Mouse (Mus musculus) embryonic facial prominence, embryonic 11.5 days (tissue): ENCODE data around the gene Nbea. TPM values are rescaled to one million over a fixed set of nuclear protein-coding genes. Genes with fewer than 3 reads are reported as not detected.
A peak's percentile ranks its signal among the peaks of the same experiment; 100 is the strongest.

Source experiments
- ATAC-seq: fragments of 200-750 bp; cut with Nextera tagmentation; replicated peaks from 2 replicates; pipeline ENCODE4 v1.8.0; 2017; ENCODE audit warnings: low read depth; ENCODE audit not compliant: insufficient number of reproducible peaks, low FRiP score, low TSS enrichment
- DNase-seq: peaks from one replicate; pipeline ENCODE4 v3.0.0-alpha.2; 2015; ENCODE audit warnings: low spot score
- H3K27ac ChIP-seq: fragments of 300-500 bp; sonication (generic); replicated peaks from 2 replicates; pipeline ENCODE4 v1.5.1; 2014; ENCODE audit warnings: mild to moderate bottlenecking, low read depth, low read length, control low read depth
- H3K27me3 ChIP-seq: fragments of 300-500 bp; sonication (generic); 2 replicates; pipeline ENCODE4 v1.6.1; 2014; ENCODE audit warnings: mild to moderate bottlenecking, low read length, moderate library complexity, mixed read lengths; ENCODE audit not compliant: control insufficient read depth, insufficient read depth
- H3K36me3 ChIP-seq: fragments of 300-500 bp; sonication (generic); replicated peaks from 2 replicates; pipeline ENCODE4 v1.6.1; 2014; ENCODE audit warnings: low read depth, mild to moderate bottlenecking, low read length, moderate library complexity, mixed read lengths; ENCODE audit not compliant: control insufficient read depth, insufficient read depth
- H3K4me1 ChIP-seq: fragments of 300-500 bp; sonication (generic); 2 replicates; pipeline ENCODE4 v1.6.1; 2014; ENCODE audit warnings: low read length, mixed read lengths; ENCODE audit not compliant: control insufficient read depth, insufficient read depth
- H3K4me2 ChIP-seq: fragments of 300-500 bp; sonication (generic); 2 replicates; pipeline ENCODE4 v1.6.1; 2014; ENCODE audit warnings: low read depth, mild to moderate bottlenecking, control low read depth, low read length, moderate library complexity
- H3K4me3 ChIP-seq: fragments of 300-500 bp; sonication (generic); 2 replicates; pipeline ENCODE4 v1.5.1; 2014; ENCODE audit warnings: low read depth, low read length, control low read depth
- H3K9ac ChIP-seq: fragments of 300-500 bp; sonication (generic); replicated peaks from 2 replicates; pipeline ENCODE4 v1.6.1; 2014; ENCODE audit warnings: mild to moderate bottlenecking, control low read depth, low read length
- H3K9me3 ChIP-seq: fragments of 300-500 bp; sonication (generic); replicated peaks from 2 replicates; pipeline ENCODE4 v1.6.1; 2016; ENCODE audit warnings: mild to moderate bottlenecking, low read length, inconsistent platforms, mixed read lengths; ENCODE audit not compliant: control insufficient read depth
- WGBS: fragments of 180-500 bp; shearing (Covaris S2); extraction: QIAGEN DNeasy Blood & Tissue Kit; methylation state at CpG from one replicate; pipeline ENCODE4 v1.1.7; 2014; 5-methylcytosine and 5-hydroxymethylcytosine counted together
- polyA plus RNA-seq: library from polyadenylated mRNA; unstranded; fragments of >200 nt; fragmentation: Nextera tagmentation; extraction: Ambion mirVana; gene quantifications from 2 replicates; pipeline ENCODE4 v1.2.1, GENCODE M21; 2014

The Nbea gene
- polyA plus RNA-seq, 1 experiment from 2014 or later, result 22.6 TPM

DNA sequence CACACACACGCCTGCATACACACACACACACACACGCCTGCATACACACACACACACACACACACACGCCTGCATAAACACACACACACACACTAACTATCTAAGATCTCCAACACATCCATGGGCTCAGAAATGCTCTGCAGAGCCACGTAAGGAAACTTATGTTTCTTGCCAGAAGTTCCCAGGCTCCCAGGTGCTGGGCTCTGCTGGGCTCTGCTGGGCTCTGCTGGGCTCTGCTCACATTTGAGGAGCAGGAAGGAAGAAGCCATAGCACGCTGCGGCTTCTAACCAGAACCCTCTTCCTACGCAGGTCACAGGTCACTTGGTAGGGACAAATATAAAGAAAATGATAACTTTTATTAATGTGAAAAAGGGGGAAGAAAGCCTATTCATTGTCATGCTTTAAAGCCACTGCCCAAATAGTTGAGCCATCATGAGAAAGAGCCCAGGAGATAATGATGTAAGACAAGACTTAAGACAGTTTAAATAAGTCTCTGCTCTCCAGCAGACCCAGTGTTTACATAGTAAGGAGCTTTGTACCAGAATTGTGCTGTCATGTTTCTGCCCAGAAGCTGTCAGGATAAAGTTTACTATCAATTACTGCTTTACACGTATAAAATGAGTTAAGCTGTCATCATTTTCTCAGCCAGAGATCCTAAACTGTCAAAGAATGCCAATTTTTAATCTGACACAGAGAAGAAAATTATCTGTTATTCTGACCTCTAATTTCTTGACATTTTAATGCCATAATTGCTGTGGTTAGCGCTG, 521.6 kb downstream of the Nbea start:
- no peak overlapping the region for H3K4me3 ChIP-seq

DNA sequence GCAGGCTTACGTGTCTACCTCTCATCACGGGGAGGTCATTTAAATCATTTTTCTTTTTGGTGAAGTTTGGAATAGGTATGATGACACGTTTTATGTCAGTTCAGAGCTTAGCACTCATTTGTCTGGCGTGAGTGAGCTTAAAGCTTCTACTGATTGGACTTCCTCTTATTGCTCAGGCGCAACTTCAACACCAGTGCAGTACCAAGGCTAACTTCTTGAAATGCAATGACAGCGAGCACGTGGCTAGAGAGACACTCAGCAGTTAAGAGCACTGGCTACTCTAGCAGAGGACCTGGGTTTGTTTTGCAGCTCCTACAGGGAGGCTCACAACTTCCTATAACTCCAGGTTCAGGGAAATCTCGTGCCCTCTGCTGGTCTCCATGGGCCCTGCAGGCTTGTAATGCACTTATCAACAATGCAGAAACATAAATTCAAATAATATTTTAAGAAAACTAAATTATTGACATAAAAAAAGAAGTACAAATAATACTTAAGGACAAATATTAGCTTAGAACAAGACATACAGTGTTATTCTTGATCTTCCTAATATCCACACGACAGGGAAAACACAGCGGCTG, 523.2 kb downstream of the Nbea start:
- no peak overlapping the region for H3K27ac ChIP-seq
- H3K9me3 ChIP-seq, result no peaks in the 10 kb centered on the region
- no peak overlapping the region for H3K9ac ChIP-seq
- WGBS, result 90% methylated on average over 10 of the region's 10 CpGs
- H3K4me3 ChIP-seq, result no peak overlapping the region
- no peaks in the 10 kb centered on the region for H3K4me1 ChIP-seq
- H3K4me2 ChIP-seq, result no peak overlapping the region
- DNase-seq (no peak), ATAC-seq (no peak)
- H3K36me3 ChIP-seq, result no peaks in the 10 kb centered on the region
- no peaks in the 10 kb centered on the region for H3K27me3 ChIP-seq

More for the DNA sequence above, 521.6 kb downstream of the Nbea start:
- Histone ChIP-seq H3K4me2 (no peak overlapping the region), H3K36me3 (no peaks in the 10 kb centered on the region), H3K27me3 (no peaks in the 10 kb centered on the region), H3K9ac (no peak overlapping the region), H3K4me1 (no peaks in the 10 kb centered on the region), H3K27ac (no peak overlapping the region), H3K9me3 (no peaks in the 10 kb centered on the region)
- 59% methylated on average over 9 of the region's 9 CpGs for WGBS
- peak; percentile 55 for DNase-seq
- no peak for ATAC-seq

DNA sequence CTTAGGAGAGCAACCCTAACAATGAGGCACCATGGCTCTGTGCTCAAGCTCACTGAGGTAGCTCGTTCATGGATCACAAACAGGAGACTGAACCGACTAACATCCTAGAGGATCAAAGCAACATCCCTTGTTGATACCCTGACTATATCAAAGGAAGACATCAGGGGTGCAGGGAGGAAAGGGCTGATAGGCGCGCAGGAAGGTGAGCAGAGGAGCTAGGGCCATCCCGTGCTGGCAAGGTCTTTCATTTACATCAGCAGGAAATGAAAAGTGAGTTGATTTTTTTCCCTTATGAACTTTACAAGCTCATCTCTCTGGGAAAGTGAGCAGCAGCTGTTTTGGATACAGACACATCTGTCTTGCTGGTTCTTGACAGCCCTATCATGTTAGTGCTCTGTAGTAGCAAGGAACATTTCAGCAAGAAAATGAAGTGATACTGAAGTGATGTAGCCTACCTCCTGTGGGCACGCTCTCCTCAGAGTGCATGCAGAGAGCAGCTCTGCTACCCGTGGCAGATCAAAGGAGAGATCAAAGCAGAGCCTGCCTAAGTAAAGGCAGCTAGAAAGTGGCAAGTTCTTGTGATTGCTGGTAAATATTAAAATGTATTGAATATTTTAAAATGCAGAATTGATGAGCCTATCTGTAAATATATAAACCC, 523.8 kb downstream of the Nbea start:
- WGBS, result 57% methylated on average over 7 of the region's 7 CpGs

DNA sequence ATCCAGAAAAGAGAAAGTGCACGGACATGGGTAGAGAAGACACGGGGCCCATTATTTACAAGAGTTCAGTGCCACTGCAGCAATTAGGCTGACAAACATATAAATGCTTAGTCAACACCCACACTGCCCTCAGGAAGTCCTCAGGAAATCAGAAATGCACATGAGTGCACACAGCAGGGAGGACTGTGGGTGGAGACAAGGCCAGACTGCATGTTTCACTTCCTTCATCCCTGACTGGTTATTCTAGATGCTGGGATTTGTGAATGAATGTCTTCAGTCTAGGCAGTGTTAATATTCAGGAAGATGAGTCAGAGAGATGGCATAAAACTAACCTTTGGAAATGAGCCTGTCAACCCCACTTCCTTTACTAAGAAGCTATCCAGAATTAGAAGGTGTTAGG, 531.2 kb downstream of the Nbea start:
- DNase-seq, result no peak
- no peak for ATAC-seq
- Histone ChIP-seq H3K9me3 (no peaks in the 10 kb centered on the region), H3K4me1 (no peaks in the 10 kb centered on the region), H3K9ac (no peak overlapping the region), H3K4me3 (no peak overlapping the region), H3K27me3 (no peaks in the 10 kb centered on the region), H3K27ac (no peak overlapping the region), H3K36me3 (no peaks in the 10 kb centered on the region), H3K4me2 (no peak overlapping the region)
- WGBS, result 74% methylated on average over 2 of the region's 2 CpGs

More for the DNA sequence above, 523.8 kb downstream of the Nbea start:
- H3K36me3 ChIP-seq, result no peaks in the 10 kb centered on the region
- no peaks in the 10 kb centered on the region for H3K4me1 ChIP-seq
- DNase-seq (peak; percentile 26), ATAC-seq (no peak)
- no peaks in the 10 kb centered on the region for H3K9me3 ChIP-seq
- H3K4me3 ChIP-seq, result no peak overlapping the region
- no peak overlapping the region for H3K9ac ChIP-seq
- H3K27me3 ChIP-seq, result no peaks in the 10 kb centered on the region
- H3K27ac ChIP-seq, result no peak overlapping the region
- H3K4me2 ChIP-seq, result no peak overlapping the region

DNA sequence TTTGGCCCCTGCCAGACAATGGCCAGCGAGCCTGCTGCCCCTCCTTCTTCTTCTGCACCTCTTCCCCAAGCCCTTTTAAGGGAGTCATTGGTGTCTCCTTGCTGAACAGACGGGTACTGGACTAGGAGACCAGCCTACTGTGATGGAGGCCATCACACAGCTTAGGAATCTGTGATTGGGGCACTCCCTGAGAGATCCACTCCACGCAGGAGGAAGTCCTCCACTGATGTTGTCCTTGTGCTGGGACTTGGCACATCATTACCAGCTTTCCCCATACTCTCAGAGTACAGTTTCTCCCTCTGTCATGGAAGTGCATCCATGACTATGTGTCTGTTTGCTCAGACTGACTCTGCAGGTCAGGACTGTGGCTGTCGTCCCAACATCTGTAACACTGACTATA, 531.6 kb downstream of the Nbea start:
- Histone ChIP-seq H3K4me3 (no peak overlapping the region), H3K27me3 (no peaks in the 10 kb centered on the region), H3K9me3 (no peaks in the 10 kb centered on the region), H3K36me3 (no peaks in the 10 kb centered on the region), H3K4me2 (no peak overlapping the region), H3K27ac (no peak overlapping the region), H3K4me1 (no peaks in the 10 kb centered on the region), H3K9ac (no peak overlapping the region)
- ATAC-seq, result no peak
- DNase-seq, result no peak
- 79% methylated on average over 4 of the region's 4 CpGs for WGBS

DNA sequence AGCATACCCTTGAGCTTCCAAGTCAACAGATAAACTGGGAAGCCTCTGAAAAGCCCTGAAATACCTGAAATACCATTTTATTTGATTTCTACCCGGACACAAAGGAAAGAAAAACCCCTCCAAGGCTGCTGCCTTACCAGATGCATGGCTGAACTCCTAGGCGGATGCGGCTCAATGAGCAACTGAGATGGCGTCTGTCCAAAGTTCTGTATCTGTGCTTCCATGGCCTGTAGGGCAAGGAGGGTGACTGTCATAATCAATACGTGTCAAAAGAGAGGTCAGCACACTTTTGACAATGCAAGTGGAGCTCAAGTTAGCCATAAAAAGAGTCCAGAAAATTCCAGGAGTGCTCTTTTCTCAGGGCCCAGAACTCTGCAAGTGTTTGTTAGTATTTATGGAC, 534.0 kb downstream of the Nbea start:
- Histone ChIP-seq H3K27ac (no peak overlapping the region), H3K36me3 (no peaks in the 10 kb centered on the region), H3K9ac (no peak overlapping the region), H3K4me3 (no peak overlapping the region), H3K27me3 (no peaks in the 10 kb centered on the region), H3K4me1 (no peaks in the 10 kb centered on the region), H3K4me2 (no peak overlapping the region), H3K9me3 (no peaks in the 10 kb centered on the region)
- ATAC-seq (no peak), DNase-seq (no peak)
- 77% methylated on average over 5 of the region's 5 CpGs for WGBS

DNA sequence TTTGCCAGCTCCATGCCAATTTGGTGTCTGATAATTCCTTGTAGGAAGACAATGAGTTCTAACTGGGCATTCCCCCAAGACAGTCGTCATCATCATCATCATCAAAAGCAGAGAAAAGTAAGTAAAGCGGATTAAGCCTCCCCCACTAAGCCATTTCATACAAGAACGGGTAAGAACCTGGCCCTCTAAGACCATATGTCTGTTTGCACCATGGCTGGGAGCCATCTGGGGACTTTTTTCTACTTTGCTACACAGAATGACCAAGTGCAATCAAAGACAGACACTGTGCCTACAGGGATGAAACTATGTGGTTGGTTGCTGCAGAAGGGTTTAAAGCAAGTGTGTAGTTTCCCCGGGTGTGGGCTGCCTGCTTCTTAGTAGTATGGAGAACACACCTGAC, 535.2 kb downstream of the Nbea start:
- DNase-seq (no peak), ATAC-seq (no peak)
- no peaks in the 10 kb centered on the region for H3K9me3 ChIP-seq
- WGBS, result 71% methylated on average over 4 of the region's 4 CpGs
- H3K4me2 ChIP-seq, result no peak overlapping the region
- no peak overlapping the region for H3K4me3 ChIP-seq
- no peaks in the 10 kb centered on the region; the same call in 1 of the 2 replicates for H3K4me1 ChIP-seq
- H3K27me3 ChIP-seq, result no peaks in the 10 kb centered on the region
- H3K36me3 ChIP-seq, result no peaks in the 10 kb centered on the region
- H3K27ac ChIP-seq, result no peak overlapping the region
- no peak overlapping the region for H3K9ac ChIP-seq

DNA sequence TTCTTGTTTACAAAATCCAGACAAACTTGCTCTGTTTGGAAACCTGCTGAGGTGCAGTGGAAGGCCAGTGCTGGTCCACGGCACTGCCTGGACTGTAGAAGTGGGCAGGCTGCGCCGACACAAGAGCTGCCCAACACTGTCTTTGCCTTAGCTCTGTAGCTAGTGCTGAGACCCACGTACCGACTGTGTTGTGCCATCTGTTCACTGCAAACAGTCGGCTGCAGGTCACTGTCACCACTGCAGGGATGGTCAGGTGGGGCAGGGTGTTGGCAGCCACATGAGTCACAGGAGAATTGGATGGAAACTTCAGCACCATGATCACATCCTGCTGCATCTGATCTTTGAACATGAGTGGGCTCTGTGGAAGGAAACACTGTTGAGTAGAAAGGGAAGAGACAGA, 536.3 kb downstream of the Nbea start:
- Histone ChIP-seq H3K4me2 (no peak overlapping the region), H3K27me3 (no peaks in the 10 kb centered on the region), H3K4me3 (no peak overlapping the region), H3K9ac (no peak overlapping the region), H3K36me3 (no peaks in the 10 kb centered on the region), H3K4me1 (no peaks in the 10 kb centered on the region; the same call in 1 of the 2 replicates), H3K9me3 (no peaks in the 10 kb centered on the region), H3K27ac (no peak overlapping the region)
- WGBS, result 90% methylated on average over 6 of the region's 6 CpGs
- ATAC-seq, result no peak
- no peak for DNase-seq
